Mouse (Mus musculus): Measurements from ENCODE around the gene Hal.

GRCm38 (mm10) chr10:93518186-93518585 lies 29.6 kb downstream of the Hal start:
- TF ChIP-seq UBTF (IDR thresholded peaks at IDR 0.05; ENCODE audit: low read depth, low read length) = no peak
- no peak for TF ChIP-seq USF1 (IDR thresholded peaks at IDR 0.05; ENCODE audit: low read depth, low read length)
- TF ChIP-seq BHLHE40 (IDR thresholded peaks at IDR 0.05; ENCODE audit: low read depth, low read length) = no peak
- no peak for TF ChIP-seq CTCF (conservative IDR thresholded peaks at IDR 0.05 in 1 of 2, IDR thresholded peaks at IDR 0.05 in 1 of 2; ENCODE audit: low read depth in 2 of 2, low read length in 2 of 2)
- TF ChIP-seq ZC3H11A (IDR thresholded peaks at IDR 0.05; ENCODE audit: low read depth, low read length) = no peak
- TF ChIP-seq POLR2A (IDR thresholded peaks at IDR 0.05; ENCODE audit: low read depth, low read length) = no peak
- TF ChIP-seq NELFE (IDR thresholded peaks at IDR 0.05; ENCODE audit: low read depth, low read length) = no peak
- TF ChIP-seq RCOR1 (conservative IDR thresholded peaks at IDR 0.05; ENCODE audit: low read depth, low read length) = no peak
- no peak for TF ChIP-seq GABPA (IDR thresholded peaks at IDR 0.05; ENCODE audit: insufficient replicate concordance, low read depth, low read length)
- TF ChIP-seq RAD21 (IDR thresholded peaks at IDR 0.05; ENCODE audit: low read depth, low read length) = no peak
- no peak for TF ChIP-seq MAX (IDR thresholded peaks at IDR 0.05; ENCODE audit: low read length)
- no peak for TF ChIP-seq TCF12 (IDR thresholded peaks at IDR 0.05; ENCODE audit: low read depth, low read length)
- no peak for TF ChIP-seq SMC3 (IDR thresholded peaks at IDR 0.05; ENCODE audit: low read depth, low read length)

Data from CH12.LX (cell line).